Mouse (Mus musculus): ENCODE results near the gene Adgrg5.

The Adgrg5 gene

DNA sequence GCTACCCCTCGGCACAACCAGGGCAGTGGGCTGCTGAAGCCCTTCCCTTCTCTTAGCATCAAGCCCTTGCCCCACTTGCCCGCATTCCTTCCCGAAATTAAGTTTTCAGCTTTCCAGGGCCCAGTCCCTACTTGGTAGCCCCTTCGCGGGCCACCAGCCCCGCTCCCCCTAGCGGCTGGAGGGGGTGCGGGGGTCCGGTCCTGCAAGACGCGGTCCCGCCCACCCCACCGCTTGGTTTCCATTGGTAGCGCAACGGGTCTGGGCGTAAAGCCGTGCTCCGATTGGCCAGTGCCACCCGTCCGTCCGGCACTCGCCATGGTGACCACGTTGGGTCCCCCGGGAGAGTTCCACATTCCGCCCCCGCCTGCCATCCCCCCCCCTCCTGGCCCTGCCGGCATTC lies 6.1 kb upstream of the Adgrg5 start:
- peak; percentile 96 for DNase-seq (ENCODE audit: low read depth, low spot score)

- peak; percentile 47 for DNase-seq (ENCODE audit: low read depth, low spot score)
These were observed 5.5 kb upstream of the Adgrg5 start, which contains the start of gene Ccdc102a for GRCm38 (mm10) chr8:94917851-94918495. Gene Ccdc102a (minus strand): TSS chr8:94918098.

- no peak for DNase-seq (ENCODE audit: low read depth, low spot score)
These were observed 4.2 kb upstream of the Adgrg5 start for GRCm38 (mm10) chr8:94919256-94919655.

DNA sequence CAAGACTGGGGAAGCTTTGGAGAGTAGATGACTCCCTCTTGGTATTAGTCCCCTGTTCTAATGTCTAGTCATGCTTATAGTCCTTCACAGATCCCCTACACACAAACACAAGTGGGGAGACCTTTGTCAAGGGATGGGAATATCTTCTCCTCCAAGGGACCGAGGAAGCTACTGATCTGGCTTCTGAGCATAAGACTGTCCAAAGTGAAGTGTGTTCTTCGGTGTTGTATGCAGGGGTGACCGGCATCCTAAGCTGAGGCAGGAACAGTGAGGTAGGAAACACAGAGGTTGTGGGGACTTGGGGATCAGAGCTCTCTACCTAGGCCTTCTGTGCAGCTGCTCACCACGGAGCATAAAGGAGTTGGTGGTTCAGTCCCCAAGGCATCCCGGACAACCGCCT lies 1.3 kb upstream of the Adgrg5 start:
- no peak for DNase-seq (ENCODE audit: low read depth, low spot score)

GRCm38 (mm10) chr8:94922602-94923001 lies 892 bp upstream of the Adgrg5 start:
- DNase-seq (ENCODE audit: low read depth, low spot score) = peak; percentile 76

- no peak for DNase-seq (ENCODE audit: low read depth, low spot score)
These were observed 4.7 kb downstream of the Adgrg5 start for GRCm38 (mm10) chr8:94928227-94928626.

DNA sequence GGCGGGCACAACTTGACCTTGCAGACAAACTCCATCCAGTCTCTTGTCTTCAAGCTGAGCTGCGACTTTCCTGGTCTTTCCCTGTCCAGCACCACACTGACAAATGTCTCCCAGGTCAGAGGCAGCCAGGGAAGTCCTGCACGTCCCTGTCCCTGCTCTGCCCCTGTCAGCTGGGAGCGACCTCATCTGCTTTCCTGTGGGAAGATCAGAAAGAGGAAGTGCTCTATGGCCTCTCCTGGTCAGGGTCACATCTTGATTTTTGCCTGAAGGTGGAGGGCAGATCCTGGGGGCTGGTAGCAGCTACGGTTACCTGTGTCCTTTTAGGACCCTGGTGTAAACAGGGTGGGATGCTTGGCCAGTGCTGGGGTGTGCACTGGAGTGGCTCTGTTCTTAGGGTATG lies 10.4 kb downstream of the Adgrg5 start:
- DNase-seq (ENCODE audit: low read depth, low spot score) = no peak

- DNase-seq (ENCODE audit: low read depth, low spot score) = no peak
These were observed 11.7 kb downstream of the Adgrg5 start for GRCm38 (mm10) chr8:94935172-94935571.

GRCm38 (mm10) chr8:94942566-94942965 lies 19.1 kb downstream of the Adgrg5 start:
- peak; percentile 62 for DNase-seq (ENCODE audit: low read depth, low spot score)

GRCm38 (mm10) chr8:94945185-94945584 lies 21.7 kb downstream of the Adgrg5 start:
- DNase-seq (ENCODE audit: low read depth, low spot score) = no peak

GRCm38 (mm10) chr8:94948421-94948820 lies 24.9 kb downstream of the Adgrg5 start:
- DNase-seq (ENCODE audit: low read depth, low spot score) = peak; percentile 10

GRCm38 (mm10) chr8:94949010-94949409 lies 25.5 kb downstream of the Adgrg5 start:
- peak; percentile 81 for DNase-seq (ENCODE audit: low read depth, low spot score)

DNA sequence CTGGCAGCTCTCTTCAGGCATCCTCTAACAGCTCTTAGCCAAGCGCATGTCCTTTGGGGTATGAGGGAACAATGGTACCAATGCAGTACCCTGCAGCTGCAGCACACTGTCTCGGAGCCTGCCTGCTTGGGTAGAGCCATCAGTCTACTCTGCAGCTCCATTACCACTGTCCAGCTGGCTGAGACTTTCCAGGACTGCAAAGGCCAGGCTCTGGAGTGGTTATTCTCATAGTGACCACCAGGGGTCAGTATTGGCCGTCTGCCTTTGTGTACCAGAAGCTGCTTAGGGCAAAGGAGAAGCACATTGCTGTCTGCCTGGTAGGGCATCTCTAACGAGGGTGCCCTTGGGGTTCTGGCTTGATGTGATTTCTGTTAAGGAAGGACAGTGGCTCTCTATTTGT lies 26.6 kb downstream of the Adgrg5 start:
- DNase-seq (ENCODE audit: low read depth, low spot score) = peak; percentile 77

- no peak for DNase-seq (ENCODE audit: low read depth, low spot score)
These were observed 27.0 kb downstream of the Adgrg5 start for GRCm38 (mm10) chr8:94950458-94950857.

- no peak for DNase-seq (ENCODE audit: low read depth, low spot score)
These were observed 28.6 kb downstream of the Adgrg5 start for GRCm38 (mm10) chr8:94952086-94952485.

DNA sequence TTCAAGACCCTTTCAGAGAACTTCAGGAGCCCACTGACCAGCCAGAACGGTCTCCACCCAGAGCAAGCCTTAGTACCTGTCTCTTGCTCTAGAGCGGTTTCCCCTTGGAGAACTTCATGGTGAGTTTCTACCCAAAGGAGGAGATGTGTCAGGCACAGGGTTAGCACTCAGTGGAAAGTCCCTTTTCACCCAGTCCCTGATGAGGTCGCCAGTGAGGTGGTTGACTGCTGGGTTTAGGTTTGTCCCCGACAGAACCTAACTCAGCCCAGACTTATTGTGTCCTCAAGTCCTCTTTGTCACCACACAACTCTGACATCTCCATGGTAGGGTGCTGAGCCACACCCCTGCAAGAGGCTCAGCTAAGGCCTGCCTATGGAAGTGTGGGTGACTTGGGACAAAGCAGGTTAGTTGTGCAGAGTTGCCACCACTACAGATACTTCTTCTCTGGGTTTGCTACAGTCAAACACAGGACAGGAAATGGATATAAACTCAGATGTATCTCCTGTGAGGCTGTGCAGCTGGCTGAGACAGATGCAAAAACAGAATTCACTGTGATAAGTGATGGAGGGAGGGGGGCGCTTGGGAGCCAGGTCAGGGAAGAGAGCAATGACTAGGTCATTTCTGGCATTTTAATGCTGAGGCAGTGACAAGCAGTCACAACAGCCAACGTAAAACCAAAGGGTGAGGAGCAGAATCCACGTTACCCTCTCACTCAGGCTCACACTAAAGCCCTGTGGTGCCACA lies 30.3 kb downstream of the Adgrg5 start:
- no peak for DNase-seq (ENCODE audit: low read depth, low spot score)

GRCm38 (mm10) chr8:94954368-94954737 lies 30.9 kb downstream of the Adgrg5 start:
- no peak for DNase-seq (ENCODE audit: low read depth, low spot score)

DNA sequence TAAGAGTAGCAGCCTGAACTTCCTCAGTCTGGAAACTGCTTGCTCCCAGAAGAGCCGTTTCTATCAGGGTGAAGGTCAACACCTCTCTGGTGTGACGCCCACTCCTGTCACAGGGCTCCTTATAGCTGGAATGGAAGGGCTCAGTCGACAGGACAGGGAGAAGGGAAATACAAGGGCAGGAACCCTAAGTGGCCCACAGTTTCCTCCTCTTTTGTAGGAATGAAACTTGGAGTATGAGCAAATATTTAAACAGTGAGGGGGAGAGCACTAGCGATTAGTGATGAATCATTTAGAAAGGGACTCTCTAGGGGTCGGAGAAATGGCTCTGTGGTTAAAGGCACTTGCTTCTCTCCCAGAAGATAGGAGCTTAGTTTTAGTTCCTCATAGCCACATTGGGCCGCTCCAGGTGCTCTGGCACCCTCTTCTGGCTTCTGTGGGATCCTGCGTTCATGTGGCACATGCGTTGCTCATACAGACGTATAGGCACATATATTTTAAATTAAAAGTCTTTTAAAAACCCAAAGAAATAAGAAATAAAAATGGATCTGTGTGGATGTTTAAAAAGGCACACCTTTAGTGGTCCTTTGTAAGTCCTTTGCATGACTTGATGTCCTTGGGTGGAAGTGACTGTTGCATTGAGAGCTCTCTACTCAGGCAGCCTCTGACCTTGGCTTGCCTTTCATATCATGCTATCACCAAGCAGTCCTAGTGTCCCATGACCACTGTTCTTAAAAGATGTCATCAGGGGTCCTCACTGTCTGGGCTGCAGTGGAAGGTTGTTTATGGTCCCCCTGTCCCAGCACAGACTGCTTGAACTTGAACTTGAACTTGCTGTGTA lies 31.6 kb downstream of the Adgrg5 start:
- peak; percentile 43 for DNase-seq (ENCODE audit: low read depth, low spot score)

GRCm38 (mm10) chr8:94956078-94956574 lies 32.6 kb downstream of the Adgrg5 start:
- DNase-seq (ENCODE audit: low read depth, low spot score) = no peak

DNA sequence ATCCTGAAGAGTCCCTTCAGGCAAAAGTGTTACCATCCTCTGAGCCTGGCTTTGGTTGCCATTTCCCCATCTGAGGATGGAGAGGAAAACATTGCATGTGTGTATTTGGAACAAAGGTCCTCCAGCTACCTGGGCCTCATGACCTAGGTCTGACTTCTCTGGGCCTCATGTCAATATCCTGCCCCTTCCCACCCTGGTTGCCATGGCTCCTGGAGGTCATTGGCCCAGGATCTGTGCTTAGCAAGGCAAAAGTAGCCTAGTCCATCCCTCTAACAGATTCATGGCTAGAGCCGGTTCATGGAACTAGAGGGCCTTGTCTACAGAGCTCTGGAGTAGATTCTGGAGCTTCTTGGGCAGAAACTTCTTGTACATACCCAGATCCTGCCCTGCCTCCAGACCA lies 38.7 kb downstream of the Adgrg5 start:
- no peak for DNase-seq (ENCODE audit: low read depth, low spot score)

DNA sequence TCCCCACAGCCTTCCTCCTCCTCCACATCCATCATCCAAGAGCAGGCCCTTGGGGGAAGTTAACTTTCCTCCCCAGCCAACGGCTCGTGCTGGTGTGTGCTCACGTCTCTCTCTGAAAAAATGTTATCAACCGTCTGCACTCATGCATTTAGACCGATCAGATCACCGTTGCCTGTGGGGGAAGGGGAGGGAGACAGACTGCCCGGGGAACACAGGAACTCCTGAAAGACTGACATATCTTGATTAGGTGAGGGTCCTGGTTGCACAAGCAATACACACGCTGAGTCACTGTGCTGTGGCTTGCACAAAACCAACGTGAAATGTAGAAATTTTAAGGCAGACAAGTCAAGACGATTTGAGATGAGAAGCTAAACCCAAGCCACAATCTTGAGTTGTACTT lies 41.3 kb downstream of the Adgrg5 start:
- no peak for DNase-seq (ENCODE audit: low read depth, low spot score)

GRCm38 (mm10) chr8:94966578-94966977 lies 43.1 kb downstream of the Adgrg5 start:
- DNase-seq (ENCODE audit: low read depth, low spot score) = peak; percentile 65
